Mouse (Mus musculus) ES-Bruce4 (cell line): ENCODE results near the gene Popdc2.

Source experiments
- CTCF ChIP-seq: IDR thresholded peaks from one replicate; pipeline ENCODE4 v1.8.1; 2011; ENCODE audit warnings: low read depth, low read length
- EP300 ChIP-seq: IDR thresholded peaks from 2 replicates; pipeline ENCODE4 v1.6.1; 2011; ENCODE audit warnings: low read depth, low read length; ENCODE audit not compliant: insufficient read depth
- POLR2A ChIP-seq: IDR thresholded peaks from one replicate; pipeline ENCODE4 v1.8.1; 2011; ENCODE audit warnings: low read length; ENCODE audit not compliant: insufficient read depth

- TF ChIP-seq POLR2A (no peak), CTCF (no peak), EP300 (no peak)
Measured at GRCm38 (mm10) chr16:38392126-38392894, 30.3 kb downstream of the Popdc2 start.
